Mouse (Mus musculus): Measurements from ENCODE around the gene Sh3bgrl3. TPM values are rescaled to one million over a fixed set of nuclear protein-coding genes. Genes with fewer than 3 reads are reported as not detected.

The Sh3bgrl3 gene
- 438 TPM for total RNA-seq (2023)

GRCm38 (mm10) chr4:134128221-134128982 lies at the start of gene Sh3bgrl3:
Gene Sh3bgrl3 (minus strand): TSS chr4:134128789.

GRCm38 (mm10) chr4:134101979-134102741 lies 26.4 kb downstream of the Sh3bgrl3 start, which contains the start of gene Ubxn11:
Gene Ubxn11 (plus strand): TSS chr4:134102570.

GRCm38 (mm10) chr4:134094923-134095547 lies 33.6 kb downstream of the Sh3bgrl3 start, which contains the start of gene Cd52:
Gene Cd52 (minus strand): TSS chr4:134095082.

Other genes starting within 250 kb of the Sh3bgrl3 start
- 125 TPM for gene Rps6ka1, start 241.0 kb downstream of the Sh3bgrl3 start, total RNA-seq (2023)
- 265 TPM for gene Hmgn2, start 160.1 kb downstream of the Sh3bgrl3 start, total RNA-seq (2023)
- gene Dhdds, start 127.9 kb downstream of the Sh3bgrl3 start, total RNA-seq (2023) = 27.0 TPM
- not detected for gene Lin28a, start 109.9 kb downstream of the Sh3bgrl3 start, total RNA-seq (2023)
- 0.80 TPM for gene Zfp683, start 75.0 kb downstream of the Sh3bgrl3 start, total RNA-seq (2023)
- gene Crybg2, start 68.0 kb downstream of the Sh3bgrl3 start, total RNA-seq (2023) = 13.0 TPM
- gene Cd52, start 33.7 kb downstream of the Sh3bgrl3 start, total RNA-seq (2023) = 1,000 TPM
- 69.4 TPM for gene Ubxn11, start 26.2 kb downstream of the Sh3bgrl3 start, total RNA-seq (2023)
- gene Cep85, start 58.3 kb upstream of the Sh3bgrl3 start, total RNA-seq (2023) = 25.1 TPM
- gene Gm7534, start 74.2 kb upstream of the Sh3bgrl3 start, total RNA-seq (2023) = not detected
- not detected for gene Catsper4, start 98.6 kb upstream of the Sh3bgrl3 start, total RNA-seq (2023)
- gene Cnksr1, start 109.6 kb upstream of the Sh3bgrl3 start, total RNA-seq (2023) = 0.62 TPM
- gene E130218I03Rik, start 114.9 kb upstream of the Sh3bgrl3 start, total RNA-seq (2023) = not detected
- 23.0 TPM for gene Zfp593, start 116.8 kb upstream of the Sh3bgrl3 start, total RNA-seq (2023)
- not detected for gene Gm30191, start 118.1 kb upstream of the Sh3bgrl3 start, total RNA-seq (2023)
- gene Grrp1, start 125.3 kb upstream of the Sh3bgrl3 start, total RNA-seq (2023) = not detected
- gene Pdik1l, start 159.1 kb upstream of the Sh3bgrl3 start, total RNA-seq (2023) = 15.4 TPM
- not detected for gene Trim63, start 186.3 kb upstream of the Sh3bgrl3 start, total RNA-seq (2023)
- gene Slc30a2, start 214.4 kb upstream of the Sh3bgrl3 start, total RNA-seq (2023) = not detected

Data from CD4-positive naive resting alpha-beta T cell, adult 57 days (primary cell).